Mouse (Mus musculus): ENCODE results near the gene Pbx1.
A peak's percentile ranks its signal among the peaks of the same experiment; 100 is the strongest.

Pbx1 gene

GRCm38 (mm10) chr1:168341368-168341767 lies 90.7 kb downstream of the Pbx1 start:
- DNase-seq: no peak

- no peak for DNase-seq
Measured at GRCm38 (mm10) chr1:168336238-168336818, 95.7 kb downstream of the Pbx1 start.

GRCm38 (mm10) chr1:168334831-168335574 lies 97.1 kb downstream of the Pbx1 start:
- DNase-seq: no peak

GRCm38 (mm10) chr1:168332056-168332455 lies 100.0 kb downstream of the Pbx1 start:
- DNase-seq: no peak

- DNase-seq: no peak
Measured at GRCm38 (mm10) chr1:168328236-168328605, 103.8 kb downstream of the Pbx1 start.

- no peak for DNase-seq
Measured at GRCm38 (mm10) chr1:168327405-168328235, 104.5 kb downstream of the Pbx1 start.

- DNase-seq: no peak
Measured at GRCm38 (mm10) chr1:168325786-168326185, 106.3 kb downstream of the Pbx1 start.

- no peak for DNase-seq
Measured at GRCm38 (mm10) chr1:168324306-168325085, 107.6 kb downstream of the Pbx1 start.

- DNase-seq: no peak
Measured at GRCm38 (mm10) chr1:168323436-168324108, 108.5 kb downstream of the Pbx1 start.

GRCm38 (mm10) chr1:168322892-168323291 lies 109.2 kb downstream of the Pbx1 start:
- peak; percentile 26 for DNase-seq

- DNase-seq: no peak
Measured at GRCm38 (mm10) chr1:168319695-168320094, 112.4 kb downstream of the Pbx1 start.

GRCm38 (mm10) chr1:168318899-168319469 lies 113.1 kb downstream of the Pbx1 start:
- no peak for DNase-seq

GRCm38 (mm10) chr1:168313772-168314171 lies 118.3 kb downstream of the Pbx1 start:
- no peak for DNase-seq

GRCm38 (mm10) chr1:168312710-168313447 lies 119.2 kb downstream of the Pbx1 start:
- DNase-seq: no peak

- no peak for DNase-seq
Measured at GRCm38 (mm10) chr1:168309101-168309521, 123.0 kb downstream of the Pbx1 start.

GRCm38 (mm10) chr1:168307275-168308182 lies 124.5 kb downstream of the Pbx1 start:
- DNase-seq: no peak

- no peak for DNase-seq
Measured at GRCm38 (mm10) chr1:168300505-168300904, 131.6 kb downstream of the Pbx1 start.

GRCm38 (mm10) chr1:168299928-168300365 lies 132.1 kb downstream of the Pbx1 start:
- no peak for DNase-seq

- DNase-seq: no peak
Measured at GRCm38 (mm10) chr1:168299181-168299580, 132.9 kb downstream of the Pbx1 start.

GRCm38 (mm10) chr1:168296290-168296689 lies 135.8 kb downstream of the Pbx1 start:
- DNase-seq: no peak

Measured in thymus, postnatal 4 days (tissue).